Mouse (Mus musculus): ENCODE data around the gene Lcp2. TPM values are rescaled to one million over a fixed set of nuclear protein-coding genes. Genes with fewer than 3 reads are reported as not detected.
"Not testable (repeated sequence)": the region's sequence is repeated elsewhere in the genome, so short reads cannot be mapped to it uniquely, and the experiment has no call there.

Lcp2 gene
- total RNA-seq, 2 experiments from 2014 or later: 5.2 to 7.2 TPM

GRCm38 (mm10) chr11:34124852-34125251 is 78.1 kb downstream of the Lcp2 start:
- no peak for DNase-seq (ENCODE audit: extremely low spot score in 1 of 2, low spot score in 2 of 2)
- intact Hi-C loops (cut with DNase I): no loop called here

- intact Hi-C loops (cut with DNase I): not testable (repeated sequence)
Measured at GRCm38 (mm10) chr11:34125727-34126126, 79.0 kb downstream of the Lcp2 start.

GRCm38 (mm10) chr11:34128412-34128811 is 81.7 kb downstream of the Lcp2 start:
- no peak for DNase-seq (ENCODE audit: extremely low spot score in 1 of 2, low spot score in 2 of 2)
- intact Hi-C loops (cut with DNase I): no loop called here

More at GRCm38 (mm10) chr11:34125727-34126126, 79.0 kb downstream of the Lcp2 start:
- not testable (repeated sequence) for DNase-seq (ENCODE audit: extremely low spot score in 1 of 2, low spot score in 2 of 2)

- intact Hi-C loops (cut with DNase I): no loop called here
Measured at GRCm38 (mm10) chr11:34139296-34139695, 92.6 kb downstream of the Lcp2 start.

More at GRCm38 (mm10) chr11:34139296-34139695, 92.6 kb downstream of the Lcp2 start:
- no peak for DNase-seq (ENCODE audit: extremely low spot score in 1 of 2, low spot score in 2 of 2)

Other genes starting within 250 kb of the Lcp2 start
- gene Kcnmb1, start 83.9 kb upstream of the Lcp2 start, total RNA-seq (2021): under 1 TPM; 0.28 to 0.32 TPM
- gene Kcnip1, start 53.8 kb upstream of the Lcp2 start, total RNA-seq (2021): 10 to 100 TPM; 43.7 to 45.5 TPM
- not detected for gene 4930469K13Rik, start 51.6 kb downstream of the Lcp2 start, total RNA-seq (2021)
- not detected for gene Foxi1, start 161.2 kb downstream of the Lcp2 start, total RNA-seq (2021)

Measured in left cerebral cortex, postnatal 10 days (tissue).